Mouse (Mus musculus) layer of hippocampus, adult 11-12 months (tissue): ENCODE measurements around the gene Cdc6.

ENCODE experiments used
- DNase-seq: peaks from one replicate; pipeline ENCODE4 v3.0.0; 2022; ENCODE audit warnings: low spot score

Cdc6 gene

DNA sequence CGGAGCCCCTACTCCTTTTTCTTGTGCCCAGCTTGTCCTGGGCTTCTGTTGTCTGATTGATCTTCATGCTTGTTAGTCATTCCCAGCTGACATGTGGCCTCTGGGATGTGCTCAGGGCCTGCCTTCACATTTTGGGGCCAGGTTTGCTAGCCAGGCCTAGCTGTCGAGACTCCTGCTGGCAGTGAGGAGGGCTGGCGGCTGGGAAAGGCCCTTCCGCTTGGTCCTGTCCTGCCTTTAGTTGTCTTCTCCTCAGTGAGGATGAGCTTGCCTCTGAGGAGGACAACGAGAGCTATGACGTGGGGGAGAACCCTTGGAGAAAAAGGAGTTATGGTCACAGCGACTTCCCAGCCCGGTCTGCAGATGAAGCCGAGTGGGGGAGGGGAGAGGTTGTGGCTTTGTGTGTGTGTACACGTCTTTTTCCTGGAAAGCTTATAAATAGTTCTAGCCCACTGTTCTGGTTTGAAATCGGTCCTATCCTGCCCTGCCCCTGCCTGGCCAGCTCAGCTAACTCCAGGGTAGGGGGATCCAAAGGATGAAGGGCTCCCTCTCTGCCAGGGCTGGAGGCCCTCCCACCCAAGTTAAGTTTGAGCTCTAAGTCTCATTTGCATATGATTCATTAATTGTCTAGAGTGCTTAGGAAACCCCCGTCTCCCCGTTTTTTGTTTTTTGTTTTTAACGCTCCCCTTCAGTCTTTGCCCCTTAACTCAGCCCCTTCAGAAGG is 36.3 kb downstream of the Cdc6 start:
- DNase-seq = no peak

DNA sequence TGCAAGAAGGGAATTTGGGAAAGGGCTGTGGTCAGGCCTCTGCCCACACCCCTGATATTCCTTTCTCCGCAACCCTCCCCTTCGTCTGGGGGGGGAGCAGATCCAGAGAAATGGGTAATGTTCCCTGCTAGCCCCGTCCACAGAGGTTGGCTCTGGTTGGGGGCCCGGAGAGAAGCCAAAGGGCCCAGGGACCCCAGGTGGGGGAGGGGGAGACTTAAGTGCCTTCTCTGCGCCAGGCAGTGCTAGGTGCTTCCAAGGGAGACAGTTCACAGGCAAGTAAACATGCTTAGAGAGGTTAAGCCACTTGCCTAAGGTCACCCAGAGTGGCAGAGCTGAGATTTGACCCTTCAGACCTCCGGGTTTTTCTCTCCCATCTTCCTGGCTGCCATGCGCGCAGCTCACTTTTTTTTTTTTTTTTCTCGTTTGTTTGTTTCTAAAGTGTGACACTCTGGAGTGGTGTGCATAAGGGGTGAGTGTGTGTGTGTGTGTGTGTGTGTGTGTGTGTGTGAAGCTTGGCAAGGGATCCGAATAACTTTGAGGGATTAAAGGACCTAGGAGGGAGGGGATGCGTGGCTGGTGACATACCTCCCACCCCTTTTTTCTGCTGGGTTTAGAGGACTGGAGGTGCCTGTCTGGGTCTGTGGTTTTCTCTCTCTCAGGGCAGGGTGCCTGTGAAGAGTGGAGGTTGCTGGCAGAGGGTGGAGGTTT is 37.5 kb downstream of the Cdc6 start:
- no peak for DNase-seq

DNA sequence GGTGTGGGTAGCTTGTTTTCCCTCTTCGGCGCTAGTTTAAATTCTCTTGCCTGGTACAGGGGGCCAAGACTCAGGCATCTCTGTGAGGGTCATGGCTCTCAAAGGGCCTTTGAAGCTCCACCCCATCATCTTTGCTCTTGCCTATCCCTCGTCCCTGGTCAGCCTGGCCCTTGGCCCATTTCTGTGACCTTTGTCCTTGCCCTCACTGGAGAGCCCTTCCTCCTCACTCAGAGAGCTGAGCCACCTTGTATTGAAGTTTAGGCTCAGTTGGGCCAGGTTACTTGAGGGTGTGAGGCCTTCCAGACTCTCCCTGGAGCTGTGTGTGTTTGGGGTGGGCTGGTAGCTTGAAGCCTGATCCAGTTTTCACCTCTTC is 38.0 kb downstream of the Cdc6 start:
- DNase-seq = no peak

DNA sequence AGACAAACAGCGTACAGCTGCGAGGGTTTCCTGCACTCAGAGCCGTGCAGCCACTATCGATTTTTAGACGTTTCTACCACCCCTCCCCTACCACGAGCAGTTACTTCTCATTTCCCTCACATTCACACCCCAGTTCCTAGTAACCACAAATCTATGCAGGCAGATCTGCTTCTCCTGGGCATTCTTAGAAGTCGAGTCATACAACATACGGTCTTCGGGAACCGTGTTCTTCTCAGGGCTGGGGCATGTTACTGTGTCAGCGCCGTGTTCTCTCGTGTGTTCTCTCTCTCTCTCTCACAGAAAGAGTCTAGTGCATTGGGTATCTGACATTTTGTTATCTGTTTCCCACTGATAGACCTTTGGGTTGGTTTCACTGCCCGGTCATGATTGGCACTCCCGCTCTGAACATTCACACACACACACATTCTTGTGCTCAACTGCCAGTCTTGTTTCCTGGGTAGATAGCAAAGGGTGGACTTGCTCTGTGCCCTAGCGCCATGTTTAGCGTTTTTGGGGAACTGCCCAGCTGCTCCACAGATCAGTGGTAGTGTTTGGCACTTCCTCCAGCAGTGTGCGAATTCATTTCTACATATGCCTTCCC is 40.5 kb downstream of the Cdc6 start:
- DNase-seq = no peak

DNA sequence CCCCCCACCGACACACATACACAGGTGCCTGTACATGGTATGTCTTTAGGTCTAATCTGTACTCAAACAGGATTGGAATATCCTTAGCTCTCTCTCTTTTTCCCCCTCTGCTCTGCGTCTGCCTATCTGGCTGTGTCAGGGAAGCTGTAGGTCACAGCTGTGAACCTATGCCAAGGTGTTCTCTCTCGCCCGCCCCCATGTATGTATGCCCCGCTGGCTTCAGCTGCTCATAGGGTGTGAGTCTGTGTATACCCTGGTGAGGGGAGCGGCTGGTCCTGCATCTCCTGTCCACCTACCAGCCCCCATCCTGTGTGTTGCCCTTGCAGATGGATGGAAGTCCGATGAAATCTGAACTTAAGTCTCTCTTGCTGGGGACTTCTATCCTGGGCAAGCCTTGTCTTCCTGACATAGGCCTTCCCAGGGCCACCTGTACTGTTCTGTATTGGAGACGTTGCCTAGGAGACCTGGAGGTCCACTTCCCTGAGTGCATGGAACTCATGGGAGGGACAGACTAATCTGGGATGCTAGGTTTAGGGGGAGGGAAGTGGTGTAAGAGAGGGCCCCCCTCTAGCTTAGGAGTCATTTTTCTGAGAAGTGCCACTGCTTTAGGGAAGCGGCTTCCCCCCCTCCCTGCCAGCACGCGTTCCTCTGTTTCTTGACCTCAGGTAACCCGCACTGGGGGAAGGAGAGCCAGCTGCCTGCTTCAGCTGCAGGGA is 41.8 kb downstream of the Cdc6 start:
- DNase-seq = no peak

DNA sequence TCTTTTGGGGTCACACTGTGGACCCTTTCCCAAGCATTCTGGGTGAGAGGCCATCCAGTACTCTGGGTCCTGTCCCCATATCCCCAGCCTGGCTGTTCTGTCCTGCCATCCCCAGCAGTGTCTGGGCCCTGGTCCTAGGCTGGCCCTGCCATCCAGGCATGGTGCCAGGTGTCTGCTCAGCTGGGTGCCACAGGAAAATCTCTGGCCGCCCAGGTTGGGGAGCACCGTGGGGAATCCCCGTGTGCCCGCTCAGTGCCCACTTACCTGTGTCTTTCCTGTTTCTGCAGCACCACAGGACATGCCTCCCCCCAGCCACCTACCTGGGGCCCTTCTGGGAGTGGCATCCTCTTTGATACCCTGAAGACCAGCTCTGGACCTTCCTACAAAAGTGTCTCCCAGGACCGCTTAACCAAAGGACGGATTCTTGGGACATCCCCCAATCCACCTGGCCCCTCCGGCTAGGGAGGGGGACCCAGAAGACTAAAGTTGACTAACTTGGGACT is 42.4 kb downstream of the Cdc6 start:
- DNase-seq = no peak

DNA sequence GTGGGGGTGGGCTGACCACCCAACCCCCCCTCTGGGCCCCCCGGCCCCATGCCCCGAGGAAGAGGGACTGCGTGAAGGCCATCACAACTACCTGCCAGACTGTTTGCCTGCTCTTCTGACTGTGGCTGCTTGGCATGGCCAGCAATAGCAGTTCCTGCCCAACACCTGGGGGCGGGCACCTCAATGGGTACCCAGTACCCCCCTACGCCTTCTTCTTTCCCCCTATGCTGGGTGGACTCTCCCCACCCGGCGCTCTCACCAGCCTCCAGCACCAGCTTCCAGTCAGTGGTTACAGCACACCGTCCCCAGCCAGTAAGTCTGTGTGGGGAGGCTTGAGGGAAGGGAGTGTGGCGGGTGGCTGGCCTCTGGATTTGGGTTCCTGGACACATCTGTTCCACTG is 42.9 kb downstream of the Cdc6 start:
- DNase-seq = no peak

DNA sequence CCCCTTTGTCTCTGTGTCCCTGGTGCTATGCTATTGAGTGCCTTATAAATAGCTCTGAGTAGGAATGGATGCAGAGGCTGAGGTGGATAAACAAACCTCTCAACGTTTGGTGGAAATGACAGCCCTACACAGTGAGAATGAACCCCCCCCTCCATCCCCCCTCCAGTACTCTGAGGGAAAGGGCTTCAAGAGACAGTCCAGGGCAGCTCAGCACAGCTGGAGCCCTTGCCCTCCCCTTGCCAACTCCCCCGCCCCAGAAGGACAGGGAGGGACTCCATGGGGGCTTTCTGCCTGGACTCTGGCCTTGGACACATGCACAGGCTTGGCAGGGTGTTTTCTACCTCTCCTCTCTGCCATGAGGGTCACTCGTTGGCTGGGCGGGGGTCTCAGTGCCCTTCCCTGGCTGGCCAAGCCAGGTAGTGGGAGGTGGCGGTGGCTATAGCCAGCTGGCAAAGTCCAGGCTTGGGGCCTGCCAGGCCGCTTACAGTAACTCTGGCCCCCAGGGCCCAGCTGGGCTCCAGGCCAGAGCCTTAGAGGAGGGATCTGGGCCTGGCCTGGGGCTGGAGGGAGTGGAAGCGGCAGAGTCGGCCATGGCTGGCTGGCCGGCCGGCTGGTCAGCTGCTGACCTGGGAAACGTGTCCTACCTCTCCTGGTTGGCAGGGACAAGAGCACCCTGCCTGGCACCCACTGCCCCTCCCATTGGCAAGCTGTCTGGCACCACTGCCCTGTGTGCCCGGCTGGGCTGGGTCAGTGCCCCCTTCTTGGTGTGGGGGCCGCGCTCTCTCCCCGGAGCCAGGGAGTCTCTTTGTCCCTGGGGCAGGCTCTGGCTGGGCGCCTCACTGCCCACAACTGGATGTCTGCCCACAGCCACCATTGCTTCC is 43.7 kb downstream of the Cdc6 start:
- DNase-seq = peak; percentile 55

DNA sequence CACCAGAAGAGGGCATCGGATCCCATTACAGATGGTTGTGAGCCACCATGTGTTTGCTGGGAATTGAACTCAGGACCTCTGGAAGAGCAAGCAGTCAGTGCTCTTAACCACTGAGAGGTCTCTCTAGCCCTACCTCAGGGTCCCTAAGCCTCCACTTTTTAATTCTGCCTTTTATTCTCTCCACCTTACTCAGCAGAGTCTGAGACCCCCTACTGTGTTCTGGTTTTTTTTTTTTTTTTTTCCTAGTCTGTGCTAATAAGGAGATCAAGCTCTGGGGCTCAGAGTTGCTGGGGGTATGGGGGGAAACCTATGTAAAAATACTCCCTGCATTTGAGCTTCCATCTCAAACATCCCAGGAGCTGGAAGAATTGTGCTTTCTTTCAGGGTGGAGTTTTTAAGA is 44.5 kb downstream of the Cdc6 start:
- DNase-seq = no peak

DNA sequence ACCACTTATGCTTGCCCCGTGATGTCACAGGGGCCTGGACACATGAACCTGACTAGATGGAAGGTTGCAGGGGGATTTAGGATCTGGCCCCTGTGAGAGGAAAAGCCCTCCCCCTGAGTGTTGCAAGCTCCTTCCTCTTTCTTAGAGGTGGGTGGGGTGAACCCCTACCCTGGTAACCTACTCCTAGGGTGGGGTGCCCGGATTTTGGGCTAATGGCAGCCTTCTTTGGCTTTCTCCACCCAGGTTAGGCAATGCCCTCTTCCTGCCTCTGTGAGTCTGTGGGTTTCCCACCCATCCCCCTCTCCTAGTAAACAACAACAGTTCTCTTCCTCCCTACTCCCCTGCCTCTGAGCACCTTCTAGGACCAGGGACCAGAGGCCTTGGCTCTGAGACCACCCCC is 45.1 kb downstream of the Cdc6 start:
- DNase-seq = no peak

DNA sequence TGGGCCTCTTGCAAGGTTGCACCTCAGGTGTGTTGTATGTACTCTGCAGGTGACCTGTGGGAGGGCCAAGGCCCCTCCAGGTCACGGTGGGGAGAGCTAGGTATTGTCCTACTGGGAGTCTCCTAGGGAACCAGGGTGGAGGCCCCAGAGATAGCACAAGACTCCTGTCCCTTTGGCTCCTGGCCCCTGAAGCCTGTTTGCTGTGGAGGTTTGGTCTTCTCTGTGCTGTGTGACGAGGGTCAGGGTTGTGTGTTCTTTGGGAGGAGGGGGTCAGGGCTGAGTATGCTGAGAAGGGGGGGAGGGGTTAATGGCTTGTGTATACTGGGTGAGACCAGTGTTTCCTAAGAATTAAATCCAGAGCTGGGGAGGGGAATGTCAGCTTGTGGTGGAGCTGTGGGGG is 45.8 kb downstream of the Cdc6 start:
- DNase-seq = no peak

DNA sequence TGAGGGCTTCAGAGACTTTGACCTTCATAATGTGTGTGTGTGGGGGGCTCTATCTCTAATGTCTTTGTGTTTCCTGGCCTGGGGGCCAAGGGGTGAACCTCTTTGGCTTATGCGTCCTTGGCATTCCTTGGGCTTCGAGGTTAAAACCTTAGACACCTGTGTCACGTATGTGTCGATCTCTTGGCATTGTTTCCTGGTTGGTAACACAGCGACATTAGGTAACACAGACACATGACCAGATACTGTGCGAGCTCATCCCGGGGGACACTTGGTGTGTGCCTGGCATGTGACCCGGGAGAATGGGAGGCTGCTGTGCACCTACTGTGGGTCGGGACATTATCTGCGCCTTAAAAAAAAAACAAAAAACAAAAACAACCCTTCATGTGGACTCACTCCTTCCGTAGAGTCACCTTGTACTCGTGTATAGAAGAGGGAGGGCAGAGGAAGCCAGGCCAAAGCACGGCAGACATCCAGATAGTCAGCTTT is 46.3 kb downstream of the Cdc6 start:
- no peak for DNase-seq

DNA sequence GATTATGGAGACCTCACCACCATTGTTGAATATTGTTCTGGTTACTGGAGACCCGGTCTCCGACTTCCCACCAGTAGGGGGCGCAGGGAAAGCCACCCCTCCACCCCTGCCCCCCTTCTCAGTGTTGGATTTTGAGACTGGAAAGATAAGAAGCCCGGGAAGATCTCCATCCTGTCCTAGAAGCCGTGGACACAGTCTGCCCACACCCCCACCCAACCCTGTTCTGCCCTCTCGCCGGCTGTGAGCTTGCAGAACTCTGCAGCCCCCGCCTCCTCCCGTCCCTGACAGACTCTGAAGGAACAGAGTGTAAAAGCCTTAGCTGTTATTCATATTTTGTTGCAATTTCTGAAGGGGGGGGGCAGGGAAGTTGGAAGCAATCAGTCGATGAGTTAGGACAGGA is 46.8 kb downstream of the Cdc6 start:
- peak; percentile 58 for DNase-seq

DNA sequence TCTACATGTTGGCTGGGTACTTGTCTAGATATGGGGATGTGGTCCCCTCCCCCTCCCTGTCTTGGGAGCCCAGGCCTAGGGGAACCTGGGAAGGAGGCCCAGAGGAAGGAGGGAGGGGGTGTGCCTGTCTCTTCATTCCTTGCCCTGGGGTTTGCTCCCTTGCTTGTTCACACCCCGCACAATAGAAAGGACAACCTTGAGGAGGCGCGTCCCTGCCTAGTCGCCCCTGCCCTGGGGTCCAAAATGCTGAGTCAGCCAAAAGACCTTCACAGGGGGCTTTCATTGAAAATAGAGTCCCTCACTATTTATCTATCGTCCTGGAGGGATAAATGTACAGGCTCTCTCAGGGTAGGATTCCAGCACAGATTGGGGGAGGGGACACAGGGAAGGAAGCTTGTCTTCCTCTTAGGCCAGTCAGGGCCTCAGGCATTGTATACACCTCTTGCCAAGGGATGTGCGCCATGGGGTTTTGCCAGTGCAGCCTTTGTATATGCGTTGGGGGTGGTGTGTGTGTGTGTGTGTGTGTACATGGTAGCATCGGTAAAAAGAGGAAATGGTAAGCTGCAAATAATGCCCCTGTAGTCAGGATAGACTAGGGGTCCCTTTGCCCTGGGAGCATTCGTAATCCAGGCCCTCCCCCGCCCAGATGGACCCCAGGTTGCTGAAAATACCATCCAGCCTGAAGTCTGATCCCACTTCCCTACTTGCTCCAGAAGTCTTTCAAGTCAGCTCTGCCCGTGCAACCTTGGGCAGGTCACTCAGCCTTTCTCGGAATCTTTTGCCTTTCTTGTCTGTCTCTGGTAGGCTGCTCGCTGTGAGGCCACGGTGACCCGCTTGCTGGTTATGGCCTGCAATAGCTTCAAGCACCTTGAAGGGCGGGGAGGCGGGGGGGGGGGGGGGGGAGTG is 47.5 kb downstream of the Cdc6 start:
- DNase-seq = no peak

DNA sequence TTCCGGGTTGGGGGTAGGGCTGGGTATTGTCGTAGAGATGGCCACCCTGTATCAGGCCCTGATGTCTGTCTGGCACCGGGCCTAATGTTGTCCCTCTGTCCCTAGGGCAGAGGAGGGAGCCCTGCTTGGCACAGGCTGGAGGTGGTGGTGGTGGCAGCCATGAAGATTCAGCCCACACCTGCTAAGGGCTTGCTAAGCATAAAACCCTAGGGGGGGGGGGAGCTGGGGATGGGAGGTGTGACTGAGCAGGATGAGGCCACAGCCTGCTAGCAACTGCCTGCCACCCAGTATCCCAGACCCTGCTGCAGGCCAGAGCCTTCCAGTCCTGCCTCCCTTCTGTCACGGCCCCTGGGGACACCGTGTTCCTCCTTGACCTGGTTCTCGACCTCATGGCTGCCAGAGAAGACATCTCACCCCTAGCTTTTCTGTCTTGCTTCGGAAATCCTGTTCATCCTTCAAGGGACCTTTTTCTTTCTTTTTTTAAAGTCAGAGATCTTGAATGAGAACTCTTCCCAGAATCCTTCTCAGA is 48.2 kb downstream of the Cdc6 start:
- no peak for DNase-seq

DNA sequence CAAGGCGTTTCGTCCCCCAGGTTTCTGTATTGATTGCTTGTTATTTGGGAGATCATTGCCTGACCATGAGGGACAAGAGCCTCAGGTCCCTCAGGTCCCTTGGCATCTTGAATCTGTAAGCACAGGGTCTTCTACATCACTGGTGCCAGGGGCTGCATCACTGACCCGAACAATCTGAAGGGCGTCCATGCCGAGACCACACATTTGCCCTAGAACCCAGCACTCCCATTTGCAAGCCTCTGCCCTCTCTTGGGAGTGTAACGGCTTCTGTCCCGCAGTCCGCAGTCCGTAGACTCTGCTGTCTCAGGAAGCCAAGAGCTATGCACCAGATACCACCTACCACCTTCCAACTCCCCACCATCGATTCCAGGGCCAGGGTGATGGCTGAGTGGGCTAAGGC is 48.7 kb downstream of the Cdc6 start:
- DNase-seq = no peak

DNA sequence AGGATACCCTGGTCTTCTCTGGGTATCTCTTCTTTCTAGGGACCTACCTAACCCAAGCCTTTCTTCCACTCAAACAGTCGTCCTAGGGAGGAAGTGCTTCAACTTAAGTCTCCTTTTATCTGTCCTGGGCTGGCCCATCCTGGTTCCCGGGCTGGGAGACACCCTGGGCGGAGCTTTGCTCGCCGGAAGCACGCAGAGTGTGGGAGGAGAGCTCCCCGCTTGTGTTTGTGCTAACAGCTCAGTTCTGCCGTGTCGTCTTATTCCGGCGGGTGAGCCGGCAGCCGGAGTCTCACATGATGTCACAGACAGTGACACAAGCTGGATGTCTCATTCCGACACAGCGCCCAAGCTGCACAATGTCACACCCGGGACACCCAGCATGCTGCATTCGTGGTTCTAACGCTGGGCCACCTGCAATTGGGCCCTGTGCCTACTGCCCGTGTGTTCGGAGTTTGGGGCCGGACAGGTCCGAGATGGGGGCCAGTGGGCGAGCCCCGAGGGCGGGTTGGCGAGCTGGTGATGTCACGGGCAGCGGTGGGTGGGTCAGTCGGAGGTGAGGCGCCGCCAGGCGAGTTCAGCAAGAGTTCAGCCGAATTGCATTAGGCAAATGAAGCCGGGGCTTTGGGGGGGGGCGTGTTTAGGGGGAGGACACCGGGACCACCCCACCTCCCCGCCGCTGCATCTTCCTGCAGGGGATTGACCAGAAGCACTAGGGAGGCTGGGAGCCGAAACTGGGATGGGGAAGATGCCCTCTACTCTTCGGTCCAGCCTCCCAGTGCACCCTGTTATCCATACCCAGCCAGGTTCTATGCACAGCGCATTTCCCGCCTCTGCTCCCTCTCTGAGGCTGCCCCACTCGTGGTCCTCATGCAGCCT is 52.1 kb downstream of the Cdc6 start:
- no peak for DNase-seq

DNA sequence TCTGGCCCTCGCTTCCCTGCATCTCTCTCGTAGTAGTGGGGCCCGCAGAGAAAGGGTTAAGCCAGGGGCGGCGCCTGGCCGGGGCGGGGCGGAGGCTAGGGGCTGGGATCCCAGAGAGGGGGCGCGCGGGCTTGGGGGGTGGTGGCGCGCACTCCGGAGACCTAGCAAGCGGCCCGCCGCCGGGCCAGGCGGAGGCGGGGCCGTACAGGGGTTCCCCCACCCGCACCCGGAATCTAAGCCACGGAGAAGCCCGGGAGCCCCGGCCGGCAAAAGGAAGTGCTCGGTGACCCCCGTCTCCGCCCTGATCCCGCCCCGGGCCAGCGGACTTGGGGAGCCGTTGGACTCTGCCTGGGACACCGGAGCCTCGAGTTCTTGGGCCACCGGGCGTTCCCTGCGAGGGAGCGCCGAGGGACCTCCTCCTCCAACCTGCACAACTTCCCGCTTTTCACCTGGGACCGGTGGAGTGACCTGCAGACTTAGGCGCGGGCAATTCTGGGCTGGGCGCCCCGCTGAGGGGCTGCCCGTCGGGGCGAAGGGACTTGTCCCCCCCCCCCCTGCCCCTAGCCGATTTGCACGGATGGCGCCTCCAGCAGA is 52.8 kb downstream of the Cdc6 start:
- DNase-seq = no peak

DNA sequence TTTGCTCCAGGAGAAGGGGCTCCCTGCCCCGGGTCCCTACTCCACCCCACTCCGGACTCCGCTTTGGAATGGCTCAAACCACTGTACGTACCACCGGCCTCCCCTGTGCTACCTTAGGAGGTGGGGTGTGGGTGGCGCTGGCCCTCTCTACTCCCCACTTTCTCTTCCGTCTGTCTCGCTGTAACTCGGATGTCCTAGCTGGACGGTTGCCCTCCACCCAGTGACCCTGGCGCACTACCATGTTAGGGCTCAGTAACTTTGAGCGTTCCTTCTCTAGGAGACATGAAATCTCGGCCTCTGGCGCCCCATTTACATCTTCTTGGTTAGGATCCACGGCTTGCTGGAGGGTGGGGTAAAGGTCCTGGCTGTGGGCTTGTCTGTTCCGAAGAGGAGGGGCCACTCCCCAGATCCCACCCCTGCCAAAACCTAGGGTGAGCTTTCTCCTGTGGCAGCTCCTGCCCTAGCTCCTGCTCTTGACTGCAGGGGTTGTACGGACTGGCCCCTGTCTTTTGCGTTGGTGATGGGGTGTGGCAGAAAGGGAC is 53.5 kb downstream of the Cdc6 start:
- DNase-seq = no peak
